ENCODE assay signal across 8 mouse cellular contexts in the genomic region with DNA sequence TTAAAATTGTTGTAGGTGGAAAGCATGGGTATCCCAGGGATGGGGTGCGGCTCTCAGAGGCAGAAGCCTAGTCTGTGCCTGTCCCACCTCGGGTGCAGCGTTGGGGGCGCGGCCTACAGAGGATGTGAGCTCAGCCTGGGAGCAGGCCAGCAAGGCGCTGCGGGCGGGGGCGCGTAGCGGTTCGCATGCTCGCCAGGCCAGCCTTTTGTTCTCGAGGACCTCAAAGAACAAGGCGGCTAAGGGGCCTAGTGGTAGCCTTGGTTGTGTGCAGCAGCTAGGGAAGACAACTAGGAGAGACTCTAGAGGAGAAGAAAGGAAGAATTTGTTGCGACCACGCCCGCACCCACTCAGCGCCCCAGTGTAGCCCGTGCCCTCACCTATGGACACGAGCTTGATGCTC. TPM values are rescaled to one million over a fixed set of nuclear protein-coding genes. Genes with fewer than 3 reads are reported as not detected.
DNase-seq lines count a peak whose midpoint lies in the region; ATAC-seq and TF ChIP-seq lines count a peak whose summit lies in the region.

No protein-coding gene starts in this region.

- no peaks in the 10 kb centered on the region for H3K79me2 ChIP-seq in liver, adult 2 months (ENCODE audit: control insufficient read depth, insufficient read depth, low read length)
- H3K79me2 ChIP-seq in myocyte (ENCODE audit: control insufficient read depth, insufficient read depth) = peaks cover 60% of the 10 kb centered on the region

- H3K9me3 ChIP-seq in embryonic facial prominence, embryonic 15.5 days (replicated peaks) = no peaks in the 10 kb centered on the region
- H3K9me3 ChIP-seq in heart, embryonic 10.5 days = no peaks in the 10 kb centered on the region
- H3K9me3 ChIP-seq in kidney, embryonic 15.5 days (replicated peaks) = no peaks in the 10 kb centered on the region

- peak; percentile 51; the same call in 1 of the 2 replicates for ATAC-seq in embryonic facial prominence, embryonic 15.5 days (ENCODE audit: insufficient number of reproducible peaks, low FRiP score, low TSS enrichment, low read depth)
- ATAC-seq in kidney, embryonic 15.5 days (replicated peaks; ENCODE audit: low FRiP score) = peak; percentile 50

- no peak for TF ChIP-seq CTCF in liver, adult 2 months (IDR thresholded peaks at IDR 0.05; ENCODE audit: low read depth, low read length)

- no peaks in the 10 kb centered on the region for H3K27me3 ChIP-seq in embryonic facial prominence, embryonic 15.5 days
- no peaks in the 10 kb centered on the region for H3K27me3 ChIP-seq in heart, embryonic 10.5 days (ENCODE audit: insufficient read depth, poor library complexity, severe bottlenecking)
- no peaks in the 10 kb centered on the region for H3K27me3 ChIP-seq in kidney, embryonic 15.5 days
- H3K27me3 ChIP-seq in liver, adult 2 months (ENCODE audit: control insufficient read depth, insufficient read depth, low read length) = no peaks in the 10 kb centered on the region
- no peaks in the 10 kb centered on the region for H3K27me3 ChIP-seq in myocyte (ENCODE audit: control insufficient read depth, insufficient read depth, insufficient read length)
- H3K27me3 ChIP-seq in splenic B cell, adult 2 months (ENCODE audit: control insufficient read depth, insufficient read depth, low read length, poor library complexity, severe bottlenecking) = no peaks in the 10 kb centered on the region

- peaks cover 9% of the 10 kb centered on the region; the same call in 1 of the 2 replicates for H3K4me1 ChIP-seq in embryonic facial prominence, embryonic 15.5 days
- H3K4me1 ChIP-seq in heart, embryonic 10.5 days = no peaks in the 10 kb centered on the region
- H3K4me1 ChIP-seq in kidney, embryonic 15.5 days = 0 out of 2 replicates have a peak, but pooled peaks cover 14% of the 10 kb centered on the region
- peaks cover 3% of the 10 kb centered on the region; the same call in 1 of the 2 replicates for H3K4me1 ChIP-seq in liver, adult 2 months (ENCODE audit: control insufficient read depth, insufficient read depth, low read length)

- peak overlapping the region; percentile 58 for H3K9ac ChIP-seq in embryonic facial prominence, embryonic 15.5 days
- peak overlapping the region; percentile 64 for H3K9ac ChIP-seq in kidney, embryonic 15.5 days
- H3K9ac ChIP-seq in liver, adult 2 months (ENCODE audit: low read depth, low read length) = peak overlapping the region; percentile 69

- H3ac ChIP-seq in myocyte (ENCODE audit: control insufficient read depth, insufficient read length) = peak overlapping the region; percentile 45

- peak overlapping the region; percentile 51 for H3K4me2 ChIP-seq in embryonic facial prominence, embryonic 15.5 days (replicated peaks)
- peak overlapping the region; percentile 59 for H3K4me2 ChIP-seq in kidney, embryonic 15.5 days
- peak overlapping the region; percentile 55 for H3K4me2 ChIP-seq in myocyte (ENCODE audit: low read depth)

- TF ChIP-seq POLR2A in liver, adult 2 months (IDR thresholded peaks at IDR 0.05; ENCODE audit: extremely low read depth, insufficient read depth, low read length) = no peak
- TF ChIP-seq POLR2A in myocyte (IDR thresholded peaks at IDR 0.05; ENCODE audit: insufficient read length, low read depth) = peak; percentile 72

- DNase-seq in A20 (ENCODE audit: low read depth, low spot score) = peak; percentile 75
- peak; percentile 77 to 86 for DNase-seq in adrenal gland, postnatal 36 days
- peak; percentile 85 for DNase-seq in heart, embryonic 10.5 days (ENCODE audit: low spot score)
- no peak for DNase-seq in liver, adult 2 months (ENCODE audit: extremely low read depth, low read depth, low spot score)
- peak; percentile 65 for DNase-seq in splenic B cell, adult 2 months (ENCODE audit: low read depth, low spot score)

- peak overlapping the region; percentile 54 for H3K4me3 ChIP-seq in embryonic facial prominence, embryonic 15.5 days (replicated peaks)
- H3K4me3 ChIP-seq in heart, embryonic 10.5 days = peak overlapping the region; percentile 70
- H3K4me3 ChIP-seq in kidney, embryonic 15.5 days (replicated peaks) = peak overlapping the region; percentile 62
- peak overlapping the region; percentile 72 for H3K4me3 ChIP-seq in liver, adult 2 months (ENCODE audit: insufficient read depth, low read depth, low read length)
- H3K4me3 ChIP-seq in myocyte = peak overlapping the region; percentile 96

- H3K27ac ChIP-seq in embryonic facial prominence, embryonic 15.5 days (replicated peaks) = peak overlapping the region; percentile 88
- H3K27ac ChIP-seq in heart, embryonic 10.5 days = peak overlapping the region; percentile 92
- peak overlapping the region; percentile 90 for H3K27ac ChIP-seq in kidney, embryonic 15.5 days
- H3K27ac ChIP-seq in liver, adult 2 months (replicated peaks; ENCODE audit: insufficient read depth, low read depth, low read length) = peak overlapping the region; percentile 50

- WGBS in embryonic facial prominence, embryonic 15.5 days = 25% methylated on average over 21 of the region's 21 CpGs
- 20% methylated on average over 21 of the region's 21 CpGs for WGBS in heart, embryonic 10.5 days
- 23% methylated on average over 21 of the region's 21 CpGs for WGBS in kidney, embryonic 15.5 days
- WGBS in liver, adult 2 months = 18% methylated on average over 21 of the region's 21 CpGs

- peaks cover 24% of the 10 kb centered on the region for H3K36me3 ChIP-seq in embryonic facial prominence, embryonic 15.5 days
- H3K36me3 ChIP-seq in heart, embryonic 10.5 days = peaks cover 32% of the 10 kb centered on the region
- peaks cover 30% of the 10 kb centered on the region for H3K36me3 ChIP-seq in kidney, embryonic 15.5 days
- no peaks in the 10 kb centered on the region for H3K36me3 ChIP-seq in liver, adult 2 months (ENCODE audit: control insufficient read depth, insufficient read depth, low read length)
- peaks cover 20% of the 10 kb centered on the region for H3K36me3 ChIP-seq in myocyte (ENCODE audit: control insufficient read depth, insufficient read depth)
- H3K36me3 ChIP-seq in splenic B cell, adult 2 months (ENCODE audit: control insufficient read depth, insufficient read depth, low read length, poor library complexity, severe bottlenecking) = peaks cover 6% of the 10 kb centered on the region

TF ChIP-seq in myocyte, 11 proteins besides CTCF, POLR2A, EP300 and RAD21:
- TF ChIP-seq SRF (IDR thresholded peaks at IDR 0.05; ENCODE audit: control insufficient read depth, insufficient read length, low read depth) (no peak), MYOG (IDR thresholded peaks at IDR 0.05; ENCODE audit: control insufficient read depth in 1 of 3, insufficient read depth in 1 of 3, insufficient read length in 2 of 3, low read depth in 2 of 3) (peak in 1 of 3 experiments; percentile 8), POLR2AphosphoS2 (IDR thresholded peaks at IDR 0.05; ENCODE audit: insufficient read length, low read depth) (peak; percentile 85), CEBPB (IDR thresholded peaks at IDR 0.05; ENCODE audit: insufficient read depth, poor library complexity, severe bottlenecking) (no peak), REST (IDR thresholded peaks at IDR 0.05; ENCODE audit: insufficient read depth, insufficient read length) (no peak)

RNA-seq across cellular contexts. Expression of gene Flna, which starts 3.9 kb away (rescaled TPM):
- 100 to 1,000 TPM; 129 to 211 TPM for total RNA-seq in adrenal gland, postnatal 36 days (2021)
- 226 and 234 TPM in 2 replicates for polyA plus RNA-seq in embryonic facial prominence, embryonic 15.5 days (2015; fragmentation: Nextera tagmentation; extraction: Ambion mirVana)
- 199 and 236 TPM in 2 replicates for polyA plus RNA-seq in heart, embryonic 10.5 days (2016; fragmentation: Nextera tagmentation; extraction: Ambion mirVana)
- 243 and 308 TPM in 2 replicates for polyA plus RNA-seq in kidney, embryonic 15.5 days (2015; fragmentation: Nextera tagmentation; extraction: Ambion mirVana)
- total RNA-seq in liver, adult 2 months (2014; rRNA removed) = 34.8 and 47.3 TPM in 2 replicates
- 14.9 and 24.4 TPM in 2 replicates for polyA plus RNA-seq in liver, adult 2 months (2012; rRNA removed)
- polyA plus RNA-seq in myocyte (2012; fragmentation: generic; extraction: Trizol) = 545 TPM

RNA-seq across cellular contexts. Expression of gene Emd, which starts 8.8 kb away (rescaled TPM):
- 100 to 1,000 TPM in 1 of 2 experiments, 10 to 100 TPM in 1; 53.0 to 121 TPM for total RNA-seq in adrenal gland, postnatal 36 days (2021)
- polyA plus RNA-seq in embryonic facial prominence, embryonic 15.5 days (2015; fragmentation: Nextera tagmentation; extraction: Ambion mirVana) = 26.5 and 28.8 TPM in 2 replicates
- polyA plus RNA-seq in heart, embryonic 10.5 days (2016; fragmentation: Nextera tagmentation; extraction: Ambion mirVana) = 17.9 and 22.7 TPM in 2 replicates
- polyA plus RNA-seq in kidney, embryonic 15.5 days (2015; fragmentation: Nextera tagmentation; extraction: Ambion mirVana) = 27.9 and 30.9 TPM in 2 replicates
- 10.2 and 10.3 TPM in 2 replicates for total RNA-seq in liver, adult 2 months (2014; rRNA removed)
- 32.4 and 38.8 TPM in 2 replicates for polyA plus RNA-seq in liver, adult 2 months (2012; rRNA removed)
- polyA plus RNA-seq in myocyte (2012; fragmentation: generic; extraction: Trizol) = 67.1 TPM

RNA-seq across cellular contexts. Expression of gene Rpl10, which starts 24.9 kb away (rescaled TPM):
- total RNA-seq in adrenal gland, postnatal 36 days (2021) = 100 to 1,000 TPM; 409 to 419 TPM
- 678 and 798 TPM in 2 replicates for polyA plus RNA-seq in embryonic facial prominence, embryonic 15.5 days (2015; fragmentation: Nextera tagmentation; extraction: Ambion mirVana)
- polyA plus RNA-seq in heart, embryonic 10.5 days (2016; fragmentation: Nextera tagmentation; extraction: Ambion mirVana) = 496 and 543 TPM in 2 replicates
- 796 and 801 TPM in 2 replicates for polyA plus RNA-seq in kidney, embryonic 15.5 days (2015; fragmentation: Nextera tagmentation; extraction: Ambion mirVana)
- total RNA-seq in liver, adult 2 months (2014; rRNA removed) = 1,181 and 1,274 TPM in 2 replicates
- 968 and 1,030 TPM in 2 replicates for polyA plus RNA-seq in liver, adult 2 months (2012; rRNA removed)
- polyA plus RNA-seq in myocyte (2012; fragmentation: generic; extraction: Trizol) = 2,470 TPM

RNA-seq across cellular contexts. Expression of gene Taz, which starts 36.0 kb away (rescaled TPM):
- 10 to 100 TPM; 64.7 to 87.2 TPM for total RNA-seq in adrenal gland, postnatal 36 days (2021)
- 98.0 and 103 TPM in 2 replicates for polyA plus RNA-seq in embryonic facial prominence, embryonic 15.5 days (2015; fragmentation: Nextera tagmentation; extraction: Ambion mirVana)
- polyA plus RNA-seq in heart, embryonic 10.5 days (2016; fragmentation: Nextera tagmentation; extraction: Ambion mirVana) = 66.9 and 73.1 TPM in 2 replicates
- 88.2 and 91.1 TPM in 2 replicates for polyA plus RNA-seq in kidney, embryonic 15.5 days (2015; fragmentation: Nextera tagmentation; extraction: Ambion mirVana)
- 29.7 and 37.2 TPM in 2 replicates for total RNA-seq in liver, adult 2 months (2014; rRNA removed)
- 48.8 and 53.9 TPM in 2 replicates for polyA plus RNA-seq in liver, adult 2 months (2012; rRNA removed)
- 28.2 TPM for polyA plus RNA-seq in myocyte (2012; fragmentation: generic; extraction: Trizol)

RNA-seq across cellular contexts. Expression of gene Dnase1l1, which starts 36.5 kb away (rescaled TPM):
- total RNA-seq in adrenal gland, postnatal 36 days (2021) = 10 to 100 TPM in 1 of 2 experiments, 1 to 10 TPM in 1; 9.4 to 16.3 TPM
- 16.8 and 20.1 TPM in 2 replicates for polyA plus RNA-seq in embryonic facial prominence, embryonic 15.5 days (2015; fragmentation: Nextera tagmentation; extraction: Ambion mirVana)
- 11.1 and 11.2 TPM in 2 replicates for polyA plus RNA-seq in heart, embryonic 10.5 days (2016; fragmentation: Nextera tagmentation; extraction: Ambion mirVana)
- polyA plus RNA-seq in kidney, embryonic 15.5 days (2015; fragmentation: Nextera tagmentation; extraction: Ambion mirVana) = 12.8 and 13.0 TPM in 2 replicates
- 3.5 and 6.1 TPM in 2 replicates for total RNA-seq in liver, adult 2 months (2014; rRNA removed)
- polyA plus RNA-seq in liver, adult 2 months (2012; rRNA removed) = 4.9 and 5.5 TPM in 2 replicates
- polyA plus RNA-seq in myocyte (2012; fragmentation: generic; extraction: Trizol) = 17.0 TPM
